Mouse (Mus musculus) retina, postnatal 1 day (tissue): ENCODE measurements around the gene Olfr131.
"Not testable (repeated sequence)": the region's sequence is repeated elsewhere in the genome, so short reads cannot be mapped to it uniquely, and the experiment has no call there.

Experiments used
- DNase-seq: peaks from one replicate; pipeline ENCODE4 v3.0.0-alpha.2; 2012

Olfr131 gene

GRCm38 (mm10) chr17:38088593-38088992 is at the start of gene Olfr131:
Gene Olfr131 (minus strand): TSS chr17:38088693.
- DNase-seq = no peak

GRCm38 (mm10) chr17:38134426-38134825 is 45.9 kb upstream of the Olfr131 start, which contains the start of gene Olfr132:
Gene Olfr132 (minus strand): TSS chr17:38134526.
- no peak for DNase-seq

GRCm38 (mm10) chr17:38125371-38125770 is 36.9 kb upstream of the Olfr131 start:
- not testable (repeated sequence) for DNase-seq

DNA sequence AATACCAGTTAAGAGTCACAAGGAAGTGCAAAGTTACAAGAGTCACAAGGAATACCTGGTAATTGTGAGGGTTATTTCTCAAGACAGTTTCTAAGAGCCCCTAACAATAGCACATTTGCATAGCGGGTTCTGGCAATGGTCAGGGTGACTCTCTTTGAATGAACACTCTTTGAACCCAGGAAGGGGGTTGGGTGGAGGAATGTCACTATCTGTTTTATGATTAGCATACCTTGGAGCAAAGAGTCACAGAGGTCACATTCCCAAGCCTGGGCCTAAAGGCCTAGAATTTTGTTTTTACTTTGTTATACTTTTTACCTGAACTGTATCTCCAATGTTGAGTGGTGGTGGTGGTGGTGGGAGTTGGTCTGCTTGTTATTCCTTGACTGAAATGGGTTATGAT is 35.7 kb upstream of the Olfr131 start:
- DNase-seq = not testable (repeated sequence)

DNA sequence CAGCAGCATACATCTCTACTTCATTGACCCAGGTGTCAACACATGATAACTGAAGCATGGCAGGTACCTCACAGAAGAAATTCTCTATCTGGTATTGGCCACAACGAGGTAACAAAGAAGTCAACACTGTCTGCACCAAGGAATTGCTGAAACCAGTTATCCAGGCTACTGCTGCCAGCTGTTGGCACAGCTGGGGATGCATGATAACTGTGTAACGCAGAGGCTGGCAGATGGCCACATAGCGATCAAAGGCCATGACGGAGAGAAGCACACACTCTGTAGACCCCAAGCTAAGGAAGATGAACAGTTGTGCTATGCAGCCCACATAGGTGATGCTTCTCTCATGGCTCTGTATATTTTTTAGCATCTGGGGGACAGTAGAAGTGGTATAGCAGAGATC is 6.1 kb downstream of the Olfr131 start:
- no peak for DNase-seq

- no peak for DNase-seq
Observed at GRCm38 (mm10) chr17:38063621-38064020, 24.9 kb downstream of the Olfr131 start, which contains the start of gene Olfr130. Gene Olfr130 (plus strand): TSS chr17:38063921.

GRCm38 (mm10) chr17:38059979-38060378 is 28.5 kb downstream of the Olfr131 start, which contains the start of gene Olfr129:
Gene Olfr129 (minus strand): TSS chr17:38060079.
- no peak for DNase-seq
